Mouse (Mus musculus) embryonic facial prominence, embryonic 14.5 days (tissue): ENCODE data around the gene Hist1h2bm. TPM values are rescaled to one million over a fixed set of nuclear protein-coding genes. Genes with fewer than 3 reads are reported as not detected.
"Not testable (repeated sequence)": the region's sequence is repeated elsewhere in the genome, so short reads cannot be mapped to it uniquely, and the experiment has no call there.

Source experiments
- ATAC-seq: fragments of 200-750 bp; cut with Nextera tagmentation; 2 replicates; pipeline ENCODE4 v1.8.0; 2017; ENCODE audit warnings: low read depth, moderate number of reproducible peaks, moderate TSS enrichment
- DNase-seq: peaks from one replicate; pipeline ENCODE4 v3.0.0-alpha.2; 2015; ENCODE audit warnings: low spot score
- H3K27ac ChIP-seq: fragments of 300-500 bp; sonication (generic); replicated peaks from 2 replicates; pipeline ENCODE4 v1.5.1; 2014; ENCODE audit warnings: low read depth, mild to moderate bottlenecking, low read length, moderate library complexity
- H3K27me3 ChIP-seq: fragments of 300-500 bp; sonication (generic); replicated peaks from 2 replicates; pipeline ENCODE4 v1.6.1; 2014; ENCODE audit warnings: low read length; ENCODE audit not compliant: control insufficient read depth, insufficient read depth
- H3K36me3 ChIP-seq: fragments of 300-500 bp; sonication (generic); 2 replicates; pipeline ENCODE4 v1.6.1; 2014; ENCODE audit warnings: low read length, mixed read lengths; ENCODE audit not compliant: control insufficient read depth, insufficient read depth
- H3K4me1 ChIP-seq: fragments of 300-500 bp; sonication (generic); 2 replicates; pipeline ENCODE4 v1.6.1; 2014; ENCODE audit warnings: antibody characterized with exemption, low read length; ENCODE audit not compliant: control insufficient read depth, insufficient read depth
- H3K4me2 ChIP-seq: fragments of 300-500 bp; sonication (generic); 2 replicates; pipeline ENCODE4 v1.6.1; 2014; ENCODE audit warnings: low read depth, mild to moderate bottlenecking, low read length, moderate library complexity, mixed read lengths
- H3K4me3 ChIP-seq: fragments of 300-500 bp; sonication (generic); 2 replicates; pipeline ENCODE4 v1.5.1; 2014; ENCODE audit warnings: low read depth, mild to moderate bottlenecking, low read length
- H3K9ac ChIP-seq: fragments of 300-500 bp; sonication (generic); 2 replicates; pipeline ENCODE4 v1.6.1; 2014; ENCODE audit warnings: low read depth, mild to moderate bottlenecking, low read length, moderate library complexity, mixed read lengths
- H3K9me3 ChIP-seq: fragments of 300-500 bp; sonication (generic); 2 replicates; pipeline ENCODE4 v1.6.1; 2016; ENCODE audit warnings: low read length; ENCODE audit not compliant: control insufficient read depth
- WGBS: fragments of 180-500 bp; shearing (Covaris S2); extraction: QIAGEN DNeasy Blood & Tissue Kit; methylation state at CpG from one replicate; pipeline ENCODE4 v1.1.7; 2014; 5-methylcytosine and 5-hydroxymethylcytosine counted together
- microRNA-seq: library from miRNA; unstranded; fragments of <30 nt; microRNA quantifications from one replicate; pipeline ENCODE4, GENCODE M21; 2016; ENCODE audit warnings: borderline number of aligned reads
- polyA plus RNA-seq: library from polyadenylated mRNA; unstranded; fragments of >200 nt; fragmentation: Nextera tagmentation; extraction: Ambion mirVana; gene quantifications from 2 replicates; pipeline ENCODE4 v1.2.1, GENCODE M21; 2014

Hist1h2bm gene
- polyA plus RNA-seq, 1 experiment from 2014 or later = 2.9 TPM

- H3K27ac ChIP-seq = peak overlapping the region; percentile 92
Observed at GRCm38 (mm10) chr13:21754294-21755001, 32.6 kb downstream of the Hist1h2bm start.

GRCm38 (mm10) chr13:21755707-21756106 lies 33.9 kb downstream of the Hist1h2bm start:
- no peaks in the 10 kb centered on the region for H3K36me3 ChIP-seq
- H3K27ac ChIP-seq = no peak overlapping the region
- H3K27me3 ChIP-seq = no peaks in the 10 kb centered on the region
- DNase-seq (no peak), ATAC-seq (no peak)
- no peaks in the 10 kb centered on the region for H3K9me3 ChIP-seq
- peaks cover 7% of the 10 kb centered on the region; the same call in 1 of the 2 replicates for H3K4me1 ChIP-seq
- no peak overlapping the region; the same call in 1 of the 2 replicates for H3K9ac ChIP-seq
- peak overlapping the region; percentile 65 for H3K4me2 ChIP-seq
- WGBS = 52% methylated on average over 1 of the region's 1 CpGs
- H3K4me3 ChIP-seq = no peak overlapping the region; the same call in 1 of the 2 replicates

More at GRCm38 (mm10) chr13:21754294-21755001, 32.6 kb downstream of the Hist1h2bm start:
- H3K9me3 ChIP-seq, H3K27me3 ChIP-seq, ATAC-seq, H3K36me3 ChIP-seq, H3K4me1 ChIP-seq: not testable (repeated sequence)
- peak; percentile 64 for DNase-seq
- H3K9ac ChIP-seq = peak overlapping the region; percentile 67
- H3K4me3 ChIP-seq = peak overlapping the region; percentile 44
- 0% methylated on average over 14 of the region's 26 CpGs for WGBS
- peak overlapping the region; percentile 76 for H3K4me2 ChIP-seq

Small RNA genes lying within 50 kb of the gene (microRNA-seq; reads per million reads assigned to microRNA genes)
- gene Gm44357 (not detected), gene Gm44367 (not detected), gene Gm44454 (not detected)

Other genes starting within 250 kb of the Hist1h2bm start
- 3.3 and 3.4 TPM in 2 replicates for gene Zkscan4, start 243.1 kb upstream of the Hist1h2bm start, polyA plus RNA-seq
- gene Gm10065, start 242.6 kb upstream of the Hist1h2bm start, polyA plus RNA-seq = not detected in 2 replicates
- gene AK157302, start 226.8 kb upstream of the Hist1h2bm start, polyA plus RNA-seq = 0.11 and 0.79 TPM in 2 replicates
- 5.9 and 6.8 TPM in 2 replicates for gene Gm11273, start 220.6 kb upstream of the Hist1h2bm start, polyA plus RNA-seq
- gene Zkscan8, start 190.9 kb upstream of the Hist1h2bm start, polyA plus RNA-seq = 8.5 and 9.8 TPM in 2 replicates
- gene Olfr1366, start 179.2 kb upstream of the Hist1h2bm start, polyA plus RNA-seq = 0.14 and 0.28 TPM in 2 replicates
- 0.12 TPM in 1 of 2 replicates, not detected in the other for gene Olfr1535, start 162.2 kb upstream of the Hist1h2bm start, polyA plus RNA-seq
- not detected in 2 replicates for gene Olfr1364, start 140.3 kb upstream of the Hist1h2bm start, polyA plus RNA-seq
- not detected in 2 replicates for gene Olfr1362, start 108.0 kb upstream of the Hist1h2bm start, polyA plus RNA-seq
- not detected in 2 replicates for gene Olfr11, start 79.5 kb upstream of the Hist1h2bm start, polyA plus RNA-seq
- gene Olfr1361, start 58.7 kb upstream of the Hist1h2bm start, polyA plus RNA-seq = 0.12 and 0.25 TPM in 2 replicates
- gene Olfr1360, start 44.6 kb upstream of the Hist1h2bm start, polyA plus RNA-seq = not detected in 2 replicates
- gene Olfr1359, start 23.9 kb upstream of the Hist1h2bm start, polyA plus RNA-seq = 0.31 TPM in 1 of 2 replicates, not detected in the other
- 1.4 and 1.8 TPM in 2 replicates for gene Hist1h2bl, start 5.9 kb upstream of the Hist1h2bm start, polyA plus RNA-seq
- 10.8 and 14.8 TPM in 2 replicates for gene Hist1h2ai, start 5.6 kb upstream of the Hist1h2bm start, polyA plus RNA-seq
- 9.5 and 9.6 TPM in 2 replicates for gene Hist1h3h, start 4.4 kb upstream of the Hist1h2bm start, polyA plus RNA-seq
- gene Hist1h4j, start 13.0 kb downstream of the Hist1h2bm start, polyA plus RNA-seq = 1.2 TPM in 2 replicates
- 3.8 and 6.2 TPM in 2 replicates for gene Hist1h4k, start 28.5 kb downstream of the Hist1h2bm start, polyA plus RNA-seq
- 5.5 and 8.4 TPM in 2 replicates for gene Hist1h2ak, start 31.8 kb downstream of the Hist1h2bm start, polyA plus RNA-seq
- 3.5 and 4.1 TPM in 2 replicates for gene Hist1h2bn, start 32.1 kb downstream of the Hist1h2bm start, polyA plus RNA-seq
- gene Hist1h1b, start 58.6 kb downstream of the Hist1h2bm start, polyA plus RNA-seq = 10.0 and 11.8 TPM in 2 replicates
- gene Hist1h3i, start 61.3 kb downstream of the Hist1h2bm start, polyA plus RNA-seq = 127 and 141 TPM in 2 replicates
- gene Hist1h2an, start 65.2 kb downstream of the Hist1h2bm start, polyA plus RNA-seq = 6.0 and 6.4 TPM in 2 replicates
- 0.56 and 0.61 TPM in 2 replicates for gene Hist1h2bp, start 65.4 kb downstream of the Hist1h2bm start, polyA plus RNA-seq
- 13.6 and 14.1 TPM in 2 replicates for gene Hist1h2bq, start 88.2 kb downstream of the Hist1h2bm start, polyA plus RNA-seq
- not detected in 2 replicates for gene Hist1h2ao, start 88.4 kb downstream of the Hist1h2bm start, polyA plus RNA-seq
- not detected in 2 replicates for gene Hist1h4m, start 89.7 kb downstream of the Hist1h2bm start, polyA plus RNA-seq
- gene Hist1h4n, start 110.2 kb downstream of the Hist1h2bm start, polyA plus RNA-seq = 14.1 and 16.4 TPM in 2 replicates
- 2,692 and 2,964 TPM in 2 replicates for gene Hist1h2ap, start 111.5 kb downstream of the Hist1h2bm start, polyA plus RNA-seq
- 13.5 and 14.4 TPM in 2 replicates for gene Hist1h2br, start 111.7 kb downstream of the Hist1h2bm start, polyA plus RNA-seq
- gene Zfp184, start 223.1 kb downstream of the Hist1h2bm start, polyA plus RNA-seq = 7.6 and 8.9 TPM in 2 replicates